In the genomic region with DNA sequence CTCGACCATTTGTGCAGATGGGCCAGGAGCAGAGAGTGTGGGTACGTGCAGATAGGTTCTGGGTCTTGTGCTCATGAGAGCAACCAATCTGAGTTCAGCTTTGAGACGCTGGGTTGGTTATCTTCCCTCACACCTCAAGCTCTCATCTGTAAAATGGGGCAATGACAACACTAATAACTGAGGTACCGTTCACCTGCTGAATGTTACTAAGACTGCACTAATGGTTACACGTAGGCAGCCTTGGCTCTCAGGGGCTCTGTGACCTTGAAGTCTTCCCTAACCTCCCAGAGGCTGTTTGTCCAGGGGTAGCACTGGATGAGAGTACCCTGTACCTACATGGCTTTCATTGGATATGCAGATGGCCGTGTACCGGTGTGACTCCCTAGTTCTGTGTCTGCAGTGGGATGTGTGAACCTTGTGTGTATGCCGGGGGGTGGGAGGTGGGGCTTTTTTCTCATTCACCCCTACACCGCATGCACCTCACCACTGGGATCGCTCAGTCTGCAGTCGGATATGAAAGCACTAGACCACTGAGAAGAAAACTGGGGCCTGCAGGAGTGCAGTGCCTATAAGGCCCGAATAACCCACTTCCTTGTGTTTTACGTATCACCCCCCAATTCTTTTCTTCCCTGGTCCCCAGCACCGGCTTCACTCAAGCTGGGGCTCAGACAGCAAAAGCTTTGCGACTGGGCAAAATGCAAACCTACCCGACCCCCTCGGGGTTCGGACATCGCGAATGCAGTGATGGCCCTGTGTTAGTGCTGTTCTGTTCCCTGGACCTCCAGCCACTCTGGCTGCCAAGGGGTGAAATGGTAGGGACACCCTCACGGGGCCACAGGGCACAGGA, we compare ENCODE assay signal across 8 mouse cellular contexts. TPM values are rescaled to one million over a fixed set of nuclear protein-coding genes. Genes with fewer than 3 reads are reported as not detected.
A peak's percentile ranks its signal among the peaks of the same experiment; 100 is the strongest.
DNase-seq lines count a peak whose midpoint lies in the region; ATAC-seq and TF ChIP-seq lines count a peak whose summit lies in the region.

No protein-coding gene starts in this region.

- peak overlapping the region; percentile 98 for H3K4me3 ChIP-seq in testis, adult 2 months (ENCODE audit: control insufficient read depth, low read depth, low read length)
- H3K4me3 ChIP-seq in intestine, postnatal 0 days (ENCODE audit: low read depth, low read length) = peak overlapping the region; percentile 91
- H3K4me3 ChIP-seq in neural tube, embryonic 12.5 days = peak overlapping the region; percentile 98

- WGBS in intestine, postnatal 0 days = 5% methylated on average over 21 of the region's 21 CpGs
- 12% methylated on average over 21 of the region's 21 CpGs for WGBS in neural tube, embryonic 12.5 days

- H3K9ac ChIP-seq in intestine, postnatal 0 days (ENCODE audit: low read depth, low read length) = peak overlapping the region; percentile 90
- peak overlapping the region; percentile 96 for H3K9ac ChIP-seq in neural tube, embryonic 12.5 days

- H3K9me3 ChIP-seq in intestine, postnatal 0 days (ENCODE audit: control insufficient read depth) = no peaks in the 10 kb centered on the region
- H3K9me3 ChIP-seq in neural tube, embryonic 12.5 days = no peaks in the 10 kb centered on the region

- no peak for TF ChIP-seq POLR2A in testis, adult 2 months (IDR thresholded peaks at IDR 0.05; ENCODE audit: control insufficient read depth, low read depth, low read length)

- H3K4me1 ChIP-seq in testis, adult 2 months (ENCODE audit: control insufficient read depth, insufficient read depth, low read length) = peaks cover 17% of the 10 kb centered on the region
- peaks cover 7% of the 10 kb centered on the region; the same call in 1 of the 2 replicates for H3K4me1 ChIP-seq in intestine, postnatal 0 days (replicated peaks; ENCODE audit: control insufficient read depth, insufficient read depth, low read length)
- H3K4me1 ChIP-seq in neural tube, embryonic 12.5 days = peaks cover 29% of the 10 kb centered on the region

- peak overlapping the region; percentile 89 for H3K27ac ChIP-seq in testis, adult 2 months (ENCODE audit: control insufficient read depth, insufficient read depth, low read depth, low read length)
- H3K27ac ChIP-seq in intestine, postnatal 0 days (ENCODE audit: low read depth, low read length) = peak overlapping the region; percentile 96
- H3K27ac ChIP-seq in neural tube, embryonic 12.5 days = peak overlapping the region; percentile 57; the same call in 1 of the 2 replicates

- no peaks in the 10 kb centered on the region for H3K27me3 ChIP-seq in testis, adult 2 months (ENCODE audit: control insufficient read depth, insufficient read depth, low read length)
- no peaks in the 10 kb centered on the region for H3K27me3 ChIP-seq in intestine, postnatal 0 days (replicated peaks; ENCODE audit: control insufficient read depth, insufficient read depth, low read length)
- no peaks in the 10 kb centered on the region for H3K27me3 ChIP-seq in neural tube, embryonic 12.5 days (replicated peaks)

- peak; percentile 21 for DNase-seq in adrenal gland, postnatal 10 days
- DNase-seq in adrenal gland, postnatal 4 days (ENCODE audit: low spot score in 2 of 2) = no peak
- no peak for DNase-seq in testis, postnatal 14 days (ENCODE audit: low spot score)
- no peak for DNase-seq in thymus, postnatal 14 days
- DNase-seq in cerebellum, adult 11-12 months = no peak

- H3K36me3 ChIP-seq in testis, adult 2 months (ENCODE audit: control insufficient read depth, insufficient read depth, low read length) = no peaks in the 10 kb centered on the region
- H3K36me3 ChIP-seq in intestine, postnatal 0 days (ENCODE audit: control insufficient read depth, insufficient read depth) = no peaks in the 10 kb centered on the region
- H3K36me3 ChIP-seq in neural tube, embryonic 12.5 days = no peaks in the 10 kb centered on the region

- TF ChIP-seq CTCF in testis, adult 2 months (IDR thresholded peaks at IDR 0.05; ENCODE audit: control insufficient read depth, insufficient read depth, insufficient replicate concordance, low read depth, low read length) = no peak
- no peak for TF ChIP-seq CTCF in intestine, postnatal 0 days (IDR thresholded peaks at IDR 0.05; ENCODE audit: low read depth)

- peak overlapping the region; percentile 82 for H3K4me2 ChIP-seq in intestine, postnatal 0 days (replicated peaks; ENCODE audit: low read depth)
- peak overlapping the region; percentile 96 for H3K4me2 ChIP-seq in neural tube, embryonic 12.5 days (replicated peaks)

- no peak for ATAC-seq in intestine, postnatal 0 days
- ATAC-seq in neural tube, embryonic 12.5 days (ENCODE audit: low FRiP score, low read depth) = no peak

RNA-seq across cellular contexts. Expression of a gene that starts 0.8 kb away (rescaled TPM):
- total RNA-seq in adrenal gland, postnatal 10 days (2021) = 100 to 1,000 TPM; 100 to 114 TPM
- 100 to 1,000 TPM; 134 to 137 TPM for total RNA-seq in adrenal gland, postnatal 4 days (2021)
- 418 and 439 TPM in 2 replicates for polyA plus RNA-seq in testis, adult 2 months (2012; rRNA removed)
- 73.0 and 75.1 TPM in 2 replicates for polyA plus RNA-seq in intestine, postnatal 0 days (2015; fragmentation: Nextera tagmentation; extraction: Ambion mirVana)
- 105 and 116 TPM in 2 replicates for polyA plus RNA-seq in neural tube, embryonic 12.5 days (2016; fragmentation: Nextera tagmentation; extraction: Ambion mirVana)

RNA-seq across cellular contexts. Expression of a gene that starts 8.3 kb away (rescaled TPM):
- total RNA-seq in adrenal gland, postnatal 10 days (2021) = 1 to 10 TPM in 1 of 2 experiments, under 1 TPM in 1; 0.85 to 2.1 TPM
- total RNA-seq in adrenal gland, postnatal 4 days (2021) = 1 to 10 TPM; 2.1 to 5.8 TPM
- 1.1 and 1.5 TPM in 2 replicates for polyA plus RNA-seq in testis, adult 2 months (2012; rRNA removed)
- polyA plus RNA-seq in intestine, postnatal 0 days (2015; fragmentation: Nextera tagmentation; extraction: Ambion mirVana) = 267 and 292 TPM in 2 replicates
- 0.09 and 0.15 TPM in 2 replicates for polyA plus RNA-seq in neural tube, embryonic 12.5 days (2016; fragmentation: Nextera tagmentation; extraction: Ambion mirVana)

RNA-seq across cellular contexts. Expression of a gene that starts 56.7 kb away (rescaled TPM):
- total RNA-seq in adrenal gland, postnatal 10 days (2021) = 1 to 10 TPM; 3.4 to 4.8 TPM
- 10 to 100 TPM; 10.4 to 10.5 TPM for total RNA-seq in adrenal gland, postnatal 4 days (2021)
- polyA plus RNA-seq in testis, adult 2 months (2012; rRNA removed) = 0.02 and 0.06 TPM in 2 replicates
- 0.50 and 0.59 TPM in 2 replicates for polyA plus RNA-seq in intestine, postnatal 0 days (2015; fragmentation: Nextera tagmentation; extraction: Ambion mirVana)
- 29.5 and 37.6 TPM in 2 replicates for polyA plus RNA-seq in neural tube, embryonic 12.5 days (2016; fragmentation: Nextera tagmentation; extraction: Ambion mirVana)

Comparison
In these comparisons a context has a peak if more than half of its experiments do, and no peak if none do; other contexts are left out.
1. RNA of a gene that starts 8.3 kb away (polyA plus RNA-seq): 267 to 292 TPM in intestine, postnatal 0 days; 1.1 to 1.5 TPM in testis, adult 2 months and 0.09 to 0.15 TPM in neural tube, embryonic 12.5 days; every median in the first group is over 100 times any median in the second.
2. RNA of a gene that starts 56.7 kb away (polyA plus RNA-seq): 29.5 to 37.6 TPM in neural tube, embryonic 12.5 days; 0.50 to 0.59 TPM in intestine, postnatal 0 days and 0.02 to 0.06 TPM in testis, adult 2 months; every median in the first group is over 10 times any median in the second.
3. Peak in every context shown above with its lines, with median percentiles within 50 percentile points of each other: H3K27ac ChIP-seq and H3K4me3 ChIP-seq.